Mouse (Mus musculus) T-helper 1 cell (primary cell): ENCODE results near the gene Rhobtb1.

Experiments used
- in situ Hi-C: fragments of 300-600 bp; cut with MboI, MseI; formaldehyde crosslinking; loops from one replicate; pipeline ENCODE4 v1.15.1; 2025; ENCODE audit warnings: high pct_unique_total_duplicates

The Rhobtb1 gene

GRCm38 (mm10) chr10:69151045-69151444 is at the start of gene Rhobtb1:
Rhobtb1 (plus strand) TSS chr10:69151434.
- in situ Hi-C loops, result no loop called here

GRCm38 (mm10) chr10:69101988-69102387 is 49.2 kb upstream of the Rhobtb1 start:
- in situ Hi-C loops, result no loop called here

- in situ Hi-C loops, result no loop called here
Measured at GRCm38 (mm10) chr10:69104143-69104882, 46.9 kb upstream of the Rhobtb1 start.

- in situ Hi-C loops, result no loop called here
Measured at GRCm38 (mm10) chr10:69104883-69105225, 46.4 kb upstream of the Rhobtb1 start.

GRCm38 (mm10) chr10:69106796-69107195 is 44.4 kb upstream of the Rhobtb1 start:
- in situ Hi-C loops, result no loop called here

GRCm38 (mm10) chr10:69107253-69107652 is 44.0 kb upstream of the Rhobtb1 start:
- in situ Hi-C loops, result no loop called here

- in situ Hi-C loops, result no loop called here
Measured at GRCm38 (mm10) chr10:69114384-69114783, 36.9 kb upstream of the Rhobtb1 start.

- in situ Hi-C loops, result no loop called here
Measured at GRCm38 (mm10) chr10:69117996-69118395, 33.2 kb upstream of the Rhobtb1 start.

- in situ Hi-C loops, result no loop called here
Measured at GRCm38 (mm10) chr10:69118893-69119292, 32.3 kb upstream of the Rhobtb1 start.

- in situ Hi-C loops, result no loop called here
Measured at GRCm38 (mm10) chr10:69119456-69119855, 31.8 kb upstream of the Rhobtb1 start.

- in situ Hi-C loops, result no loop called here
Measured at GRCm38 (mm10) chr10:69126546-69126945, 24.7 kb upstream of the Rhobtb1 start.

- in situ Hi-C loops, result no loop called here
Measured at GRCm38 (mm10) chr10:69128531-69128930, 22.7 kb upstream of the Rhobtb1 start.

GRCm38 (mm10) chr10:69130613-69131012 is 20.6 kb upstream of the Rhobtb1 start:
- in situ Hi-C loops, result no loop called here

- in situ Hi-C loops, result no loop called here
Measured at GRCm38 (mm10) chr10:69134356-69134755, 16.9 kb upstream of the Rhobtb1 start.

- in situ Hi-C loops, result no loop called here
Measured at GRCm38 (mm10) chr10:69136241-69136828, 14.9 kb upstream of the Rhobtb1 start.

- in situ Hi-C loops, result loop anchor here (10.0 kb wide), 1 partner anchor 1906 kb away; no protein-coding TSS in a partner anchor
Measured at GRCm38 (mm10) chr10:69149252-69149651, 2.0 kb upstream of the Rhobtb1 start.

- in situ Hi-C loops, result no loop called here
Measured at GRCm38 (mm10) chr10:69152971-69153370, 1.7 kb downstream of the Rhobtb1 start.

GRCm38 (mm10) chr10:69155428-69156175 is 4.4 kb downstream of the Rhobtb1 start:
- in situ Hi-C loops, result no loop called here

- in situ Hi-C loops, result no loop called here
Measured at GRCm38 (mm10) chr10:69156462-69156861, 5.2 kb downstream of the Rhobtb1 start.

- in situ Hi-C loops, result no loop called here
Measured at GRCm38 (mm10) chr10:69157471-69157870, 6.2 kb downstream of the Rhobtb1 start.

- in situ Hi-C loops, result no loop called here
Measured at GRCm38 (mm10) chr10:69160877-69161276, 9.6 kb downstream of the Rhobtb1 start.

- in situ Hi-C loops, result no loop called here
Measured at GRCm38 (mm10) chr10:69161503-69161902, 10.3 kb downstream of the Rhobtb1 start.

- in situ Hi-C loops, result no loop called here
Measured at GRCm38 (mm10) chr10:69162577-69162976, 11.3 kb downstream of the Rhobtb1 start.
